Mouse (Mus musculus): Measurements from ENCODE around the gene Ppp6r2.

DNA sequence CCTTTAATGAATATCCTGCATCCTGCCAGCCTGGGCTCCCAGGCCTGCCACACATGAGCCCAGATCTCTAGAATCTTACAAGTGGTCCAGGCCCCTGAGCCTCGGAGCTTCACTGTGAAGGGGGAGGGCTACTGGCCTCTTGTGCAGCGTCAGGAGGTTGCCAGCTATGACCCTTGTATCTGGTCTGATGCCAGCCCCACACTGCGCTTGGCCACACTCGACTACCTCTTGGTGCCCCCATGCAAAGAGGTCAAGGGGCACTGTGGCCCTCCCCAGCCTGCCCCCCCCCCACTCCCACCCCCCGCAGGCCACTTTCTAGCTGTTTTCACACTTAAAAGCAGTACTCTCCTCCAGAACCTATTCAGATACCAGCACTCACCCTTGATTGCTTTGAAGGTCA, 115.1 kb downstream of the Ppp6r2 start:
- no peak for TF ChIP-seq CTCF (IDR thresholded peaks at IDR 0.05; ENCODE audit: control insufficient read depth, insufficient read depth, insufficient read length)
- TF ChIP-seq CEBPB (IDR thresholded peaks at IDR 0.05; ENCODE audit: low read depth): no peak
- no peak for TF ChIP-seq MYOD1 (IDR thresholded peaks at IDR 0.05; ENCODE audit: control insufficient read depth, insufficient read length, low read depth)

All from C2C12 (cell line).